Mouse (Mus musculus) hematopoietic stem cell, adult 5-6 weeks (primary cell): ENCODE measurements around the gene Ltbp1. TPM values are rescaled to one million over a fixed set of nuclear protein-coding genes. Genes with fewer than 3 reads are reported as not detected.

Source experiments
- ATAC-seq, 2 experiments: fragments of 125-278 bp in 1 of 2; replicated peaks in 1 of 2; 2 replicates each; pipeline ENCODE4 v1.8.0; 2016 to 2017; ENCODE audit warnings: inconsistent platforms in 2 of 2, mild to moderate bottlenecking in 2 of 2, moderate number of reproducible peaks in 2 of 2, low read depth in 1 of 2, moderate TSS enrichment in 1 of 2; ENCODE audit not compliant: low FRiP score in 2 of 2, poor library complexity in 2 of 2, severe bottlenecking in 2 of 2, insufficient read depth in 1 of 2, low TSS enrichment in 1 of 2
- total RNA-seq: library from RNA; stranded (forward); fragments of 172-1452, 232-1000 nt; gene quantifications from 2 replicates; pipeline ENCODE4 v1.2.3, GENCODE M21; 2017

The Ltbp1 gene
- total RNA-seq, 1 experiment from 2014 or later, result 1.0 TPM

GRCm38 (mm10) chr17:75272446-75272845 lies 267.1 kb downstream of the Ltbp1 start:
- no peak for ATAC-seq

DNA sequence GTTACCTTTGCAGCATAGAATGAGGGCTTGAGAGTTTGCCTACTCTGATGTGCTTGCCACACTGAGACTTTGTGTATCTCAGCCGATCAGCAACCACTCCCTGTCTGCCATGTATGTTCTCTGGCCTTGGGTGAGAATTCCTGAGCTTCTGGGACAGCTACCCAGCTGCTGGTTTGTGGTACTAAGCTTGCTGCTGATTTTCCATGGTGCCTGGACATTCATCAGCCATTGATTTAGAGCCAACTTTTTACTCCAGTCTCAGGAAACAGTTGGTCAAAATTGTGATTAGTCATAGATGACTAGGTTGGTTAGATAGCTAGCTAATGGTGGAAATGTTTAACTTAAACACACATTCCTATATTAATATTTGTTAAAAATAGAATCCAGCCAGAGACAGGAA lies 267.9 kb downstream of the Ltbp1 start:
- no peak for ATAC-seq

DNA sequence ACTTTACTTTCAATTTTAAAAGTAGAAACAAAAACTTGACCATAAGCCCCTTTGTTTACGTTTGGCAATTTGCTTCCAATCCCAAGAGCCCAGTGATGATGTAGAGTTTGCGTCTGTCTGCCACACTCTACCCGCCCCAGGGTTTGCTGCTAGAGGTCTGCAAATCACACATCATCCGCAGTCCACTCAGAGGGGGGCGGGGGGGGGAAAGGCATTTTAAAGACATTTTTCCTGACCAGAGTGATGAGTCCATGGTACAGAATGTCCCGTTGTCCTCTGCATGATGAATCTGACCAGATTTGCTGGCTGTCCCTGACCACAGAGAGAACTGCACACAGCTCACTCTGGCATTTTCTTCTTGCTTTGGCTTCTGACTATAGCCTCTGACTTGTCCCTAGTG lies 269.9 kb downstream of the Ltbp1 start:
- no peak for ATAC-seq

DNA sequence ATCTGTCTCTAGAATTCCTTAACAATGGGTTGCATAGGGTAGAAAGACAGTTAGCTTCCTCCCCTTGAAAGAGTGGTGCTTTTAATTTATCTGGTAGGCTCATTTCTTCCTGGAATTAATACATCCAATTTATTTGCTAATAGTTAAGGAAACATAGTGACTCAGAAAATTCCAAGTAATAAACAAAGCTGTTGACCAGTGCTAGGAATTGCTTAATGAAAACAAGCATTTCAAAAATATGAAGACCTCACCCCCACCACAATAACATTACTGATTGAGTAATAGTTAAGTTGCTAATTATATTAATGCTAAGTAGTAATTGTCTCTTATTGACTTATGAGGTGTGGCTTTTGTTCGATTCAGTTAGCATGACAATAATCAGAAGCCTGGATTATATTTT lies 272.7 kb downstream of the Ltbp1 start:
- no peak for ATAC-seq

GRCm38 (mm10) chr17:75278561-75278960 lies 273.2 kb downstream of the Ltbp1 start:
- ATAC-seq, result no peak

DNA sequence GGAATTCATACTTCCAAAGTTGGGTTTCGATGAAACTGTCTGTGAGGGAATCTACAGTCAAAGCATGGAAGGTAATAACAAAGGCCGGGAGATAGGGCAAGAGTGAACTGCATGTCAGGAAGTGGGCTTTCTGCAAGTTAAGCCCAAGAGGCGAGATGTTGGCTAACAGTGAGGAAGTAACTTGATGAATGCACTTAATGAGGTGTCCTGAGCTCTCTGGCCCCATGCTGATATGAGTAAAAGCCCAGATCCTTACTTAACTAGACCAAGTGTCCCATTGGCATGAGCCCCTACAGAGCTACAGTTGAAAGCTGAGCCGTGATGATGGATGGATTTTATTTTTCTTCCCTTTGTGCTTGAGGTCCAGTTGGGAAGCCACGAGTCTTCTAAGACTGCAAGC lies 276.0 kb downstream of the Ltbp1 start:
- ATAC-seq, result 0 out of 4 replicates have a peak, but pooled peaks have one; percentile 7 to 29

DNA sequence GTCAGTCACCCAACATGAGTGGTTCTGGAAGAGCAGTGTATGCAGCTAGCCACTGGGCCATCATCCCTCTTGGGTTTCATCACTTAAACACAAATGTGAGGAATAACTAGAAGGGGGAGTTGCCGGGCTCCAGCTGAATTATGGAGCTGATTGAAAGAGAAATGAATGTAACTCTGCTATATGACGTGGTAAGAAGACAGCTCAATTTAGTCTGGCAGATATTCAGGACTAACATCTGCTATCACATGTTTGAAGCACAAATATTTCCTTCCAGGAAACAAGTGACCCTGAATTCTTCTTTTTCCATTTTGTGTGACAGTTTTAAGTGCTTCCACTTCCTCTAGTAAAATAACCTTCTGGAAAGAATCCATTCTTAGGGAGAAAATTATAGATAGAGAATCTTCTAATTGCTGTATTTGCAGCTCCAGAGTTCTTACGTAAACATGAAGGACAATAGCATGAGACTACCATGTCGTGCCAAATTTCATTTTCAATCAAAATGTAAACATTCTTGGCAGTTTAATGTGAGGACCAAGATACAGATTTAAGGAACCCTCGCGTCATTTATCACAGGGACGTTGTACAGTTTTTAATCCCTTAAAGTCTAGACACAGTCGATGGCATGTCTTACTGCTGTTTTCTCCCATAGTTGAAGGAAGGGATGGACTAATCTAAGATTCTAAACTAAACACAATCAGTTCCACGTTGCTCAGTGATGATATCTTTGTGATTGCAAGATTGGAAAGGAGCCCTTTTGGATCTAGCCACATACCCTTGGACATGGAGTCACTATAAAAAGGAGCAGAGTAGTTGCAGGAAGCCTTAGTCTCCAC lies 279.7 kb downstream of the Ltbp1 start:
- no peak for ATAC-seq

DNA sequence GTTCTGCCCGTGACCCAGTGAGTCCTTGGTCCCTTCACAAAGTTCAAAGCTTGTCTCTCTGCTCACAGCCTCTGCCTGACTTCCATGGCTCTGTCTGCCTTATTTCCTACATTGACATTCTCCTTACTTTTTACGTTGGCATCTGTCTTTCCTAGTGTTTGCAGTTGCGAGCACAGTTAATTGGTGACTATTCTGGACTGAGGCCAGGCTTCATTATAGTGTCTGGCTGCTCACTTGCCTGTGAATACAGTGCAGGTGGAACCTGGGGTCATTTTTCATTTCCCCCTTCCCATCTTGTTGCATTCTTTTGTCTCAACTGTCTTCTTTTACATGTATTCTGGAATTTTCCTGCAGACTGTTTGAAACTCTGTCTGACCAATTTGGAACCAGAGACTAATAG lies 287.6 kb downstream of the Ltbp1 start:
- ATAC-seq, result no peak

- no peak for ATAC-seq
Observed at GRCm38 (mm10) chr17:75293725-75294124, 288.4 kb downstream of the Ltbp1 start.

DNA sequence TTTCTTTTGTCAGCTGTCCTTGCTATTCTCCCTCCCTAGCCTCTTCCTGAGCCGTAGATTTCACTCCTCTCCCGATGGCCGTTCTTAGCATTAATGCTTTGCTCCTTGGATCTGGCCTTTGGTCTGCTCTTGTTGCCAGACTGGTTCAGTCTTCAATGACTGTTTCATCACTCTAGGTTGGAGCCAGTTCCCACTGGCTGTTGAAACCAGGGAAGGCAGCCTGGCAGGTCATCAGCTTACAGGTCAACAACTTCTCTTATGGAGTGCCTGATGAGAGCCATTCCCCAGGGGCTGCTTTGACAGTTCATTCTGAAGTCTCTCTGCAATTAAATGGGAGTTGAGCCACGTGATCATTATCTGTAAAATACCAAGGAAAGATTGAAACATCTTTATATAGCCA lies 295.5 kb downstream of the Ltbp1 start:
- no peak for ATAC-seq

DNA sequence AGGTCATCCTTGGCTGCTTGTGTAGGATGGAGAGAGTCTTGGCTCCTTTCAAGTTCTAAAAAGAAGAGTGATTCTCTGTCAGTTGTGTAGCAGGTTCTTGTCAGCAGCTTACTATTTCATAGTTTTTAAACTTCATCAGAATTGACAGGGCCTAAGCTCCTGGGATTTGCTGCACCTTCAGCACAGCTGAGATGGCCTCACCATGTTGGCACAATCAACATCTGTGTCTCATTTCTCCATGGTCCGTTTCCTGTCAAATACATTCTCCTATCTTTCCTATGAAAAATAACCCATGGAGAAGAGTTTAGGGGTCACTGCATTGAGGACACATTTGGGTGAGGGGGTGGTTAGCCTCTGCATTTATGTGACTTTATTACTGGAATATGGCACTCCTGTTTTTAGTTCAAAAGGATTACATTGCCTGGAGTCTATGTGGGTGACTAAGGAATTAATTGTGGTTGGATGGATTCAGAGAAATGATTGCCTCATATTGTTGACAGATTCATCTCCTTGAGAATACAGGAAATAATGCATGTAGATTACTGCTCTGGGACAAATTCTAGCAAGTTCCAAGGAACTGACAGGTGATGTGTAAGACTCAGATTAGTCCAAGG lies 299.5 kb downstream of the Ltbp1 start:
- ATAC-seq, result no peak

DNA sequence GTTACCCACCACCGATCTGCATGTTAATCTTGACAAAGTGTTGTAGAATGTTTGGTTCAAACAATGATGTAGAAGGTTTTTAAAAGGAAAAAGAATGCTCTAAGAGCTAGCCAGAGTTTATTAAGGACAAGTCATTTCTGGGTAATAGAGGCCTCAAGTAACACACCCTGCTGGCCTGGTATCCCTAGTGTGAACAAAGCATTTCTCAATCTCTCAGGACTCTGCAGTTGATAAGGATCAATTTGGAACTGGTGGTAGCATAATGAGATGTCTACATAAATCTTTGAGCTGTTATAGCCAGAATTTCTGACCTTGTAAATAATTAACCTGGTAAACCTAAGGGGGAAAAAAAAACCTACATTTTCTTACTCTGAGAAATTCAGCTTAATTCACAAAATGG lies 300.3 kb downstream of the Ltbp1 start:
- no peak for ATAC-seq

DNA sequence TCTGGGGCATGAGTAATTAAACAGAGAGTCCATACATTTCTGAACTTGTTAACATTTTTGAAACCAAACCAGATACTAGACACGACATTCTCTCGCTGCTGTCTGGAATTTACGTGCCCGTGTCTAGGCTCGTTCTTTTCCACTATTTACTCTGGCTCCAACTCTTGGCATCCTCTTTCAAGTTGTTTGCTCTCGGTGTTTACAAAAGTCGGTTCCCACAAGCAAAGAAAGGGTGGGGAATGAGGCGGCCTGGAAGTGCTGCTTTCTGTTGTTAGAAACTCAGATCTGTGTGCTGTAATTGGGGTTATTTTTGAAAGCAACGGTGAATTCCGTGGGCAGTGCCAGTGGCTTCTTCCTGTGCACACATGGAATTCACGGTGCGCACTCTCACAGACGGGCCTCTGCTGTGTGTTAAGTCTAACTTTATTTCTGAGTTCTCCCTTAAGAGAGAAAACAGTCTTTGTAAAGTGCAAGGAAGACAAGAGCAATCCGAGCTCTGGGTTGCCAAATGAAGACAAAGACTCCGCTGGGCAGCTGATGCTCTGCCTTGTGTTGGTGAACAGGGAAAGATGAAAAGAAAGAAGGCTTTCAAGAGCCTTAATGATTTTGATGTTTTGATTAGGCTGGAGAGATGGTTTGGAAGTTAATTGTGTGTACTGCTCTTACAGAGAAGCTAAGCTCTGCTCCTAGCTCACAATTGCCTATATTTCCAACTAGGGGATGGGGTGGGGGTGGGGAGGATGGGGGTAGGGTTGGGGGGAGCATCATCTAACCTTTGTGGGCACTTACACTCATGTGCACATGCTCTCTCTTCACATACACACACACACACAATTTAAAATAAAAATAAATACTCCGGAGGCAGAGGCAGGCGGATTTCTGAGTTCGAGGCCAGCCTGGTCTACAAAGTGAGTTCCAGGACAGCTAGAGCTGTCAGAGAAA lies 302.0 kb downstream of the Ltbp1 start:
- ATAC-seq, result no peak

DNA sequence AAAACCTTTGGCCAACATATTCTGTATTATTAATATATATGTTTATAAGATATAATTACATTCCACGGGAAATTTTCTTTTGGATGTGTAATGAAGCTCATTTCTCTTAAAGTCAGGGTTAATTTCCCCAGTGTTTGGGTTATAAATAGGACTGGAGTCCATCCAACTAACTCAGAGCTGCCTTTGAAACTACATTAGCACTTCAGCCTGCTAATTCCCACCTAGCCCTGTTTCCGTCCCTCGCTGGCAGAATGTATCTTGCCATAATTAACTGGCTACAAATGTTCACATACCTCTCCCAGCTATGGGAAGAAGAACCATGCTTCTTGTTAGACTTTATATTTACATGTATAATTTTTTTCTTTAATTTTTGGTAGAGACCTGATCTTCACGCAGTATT lies 311.7 kb downstream of the Ltbp1 start:
- no peak for ATAC-seq

- no peak for ATAC-seq
Observed at GRCm38 (mm10) chr17:75323229-75323628, 317.9 kb downstream of the Ltbp1 start.

DNA sequence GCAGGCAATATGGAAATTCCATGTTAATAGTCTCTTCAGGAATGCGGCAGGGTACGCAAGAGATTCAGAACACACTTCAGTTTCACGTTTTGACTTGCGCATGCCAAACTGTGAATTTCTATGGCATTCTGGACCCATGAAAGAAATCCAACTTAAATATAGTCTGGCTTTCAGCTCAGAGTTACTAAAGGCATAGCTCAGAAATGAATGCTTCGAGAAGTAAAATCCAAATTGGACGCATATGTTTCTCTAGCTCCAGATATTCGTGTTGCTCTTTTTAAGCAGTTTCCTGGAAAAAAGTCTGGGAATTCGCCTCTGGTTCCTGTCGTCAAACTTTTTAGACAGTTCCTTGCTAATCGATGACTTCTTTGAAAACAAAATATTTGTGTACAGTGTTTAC lies 318.4 kb downstream of the Ltbp1 start:
- ATAC-seq, result no peak

- no peak for ATAC-seq
Observed at GRCm38 (mm10) chr17:75328102-75328639, 322.8 kb downstream of the Ltbp1 start.

DNA sequence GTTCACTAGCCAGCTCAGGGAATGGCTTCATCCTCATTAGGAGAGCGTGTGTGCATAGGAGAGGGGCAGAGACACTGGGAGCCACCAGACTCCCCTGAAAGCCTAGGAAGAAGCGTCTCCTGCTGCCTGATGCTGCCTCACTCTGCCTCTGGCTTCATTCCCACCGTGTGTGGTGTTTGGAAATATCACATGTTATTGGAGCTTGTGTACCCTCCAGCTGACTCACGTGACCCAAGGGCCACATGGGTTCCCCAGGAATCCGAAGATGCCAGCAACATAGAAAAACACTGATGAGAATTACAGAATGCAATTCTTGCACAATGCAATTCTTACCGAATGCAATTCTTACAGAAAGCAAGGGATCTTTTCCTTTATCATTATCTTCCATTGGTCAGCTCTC lies 325.0 kb downstream of the Ltbp1 start:
- ATAC-seq, result no peak
